Mouse (Mus musculus): Measurements from ENCODE around the gene Tm9sf4. TPM values are rescaled to one million over a fixed set of nuclear protein-coding genes. Genes with fewer than 3 reads are reported as not detected.
A peak's percentile ranks its signal among the peaks of the same experiment; 100 is the strongest.

Gene Tm9sf4
- total RNA-seq, 2 experiments from 2014 or later = 66.4 to 69.6 TPM

GRCm38 (mm10) chr2:153240701-153241235 lies 79.7 kb downstream of the Tm9sf4 start:
- peak in 1 of 2 experiments; percentile 45 for DNase-seq

DNA sequence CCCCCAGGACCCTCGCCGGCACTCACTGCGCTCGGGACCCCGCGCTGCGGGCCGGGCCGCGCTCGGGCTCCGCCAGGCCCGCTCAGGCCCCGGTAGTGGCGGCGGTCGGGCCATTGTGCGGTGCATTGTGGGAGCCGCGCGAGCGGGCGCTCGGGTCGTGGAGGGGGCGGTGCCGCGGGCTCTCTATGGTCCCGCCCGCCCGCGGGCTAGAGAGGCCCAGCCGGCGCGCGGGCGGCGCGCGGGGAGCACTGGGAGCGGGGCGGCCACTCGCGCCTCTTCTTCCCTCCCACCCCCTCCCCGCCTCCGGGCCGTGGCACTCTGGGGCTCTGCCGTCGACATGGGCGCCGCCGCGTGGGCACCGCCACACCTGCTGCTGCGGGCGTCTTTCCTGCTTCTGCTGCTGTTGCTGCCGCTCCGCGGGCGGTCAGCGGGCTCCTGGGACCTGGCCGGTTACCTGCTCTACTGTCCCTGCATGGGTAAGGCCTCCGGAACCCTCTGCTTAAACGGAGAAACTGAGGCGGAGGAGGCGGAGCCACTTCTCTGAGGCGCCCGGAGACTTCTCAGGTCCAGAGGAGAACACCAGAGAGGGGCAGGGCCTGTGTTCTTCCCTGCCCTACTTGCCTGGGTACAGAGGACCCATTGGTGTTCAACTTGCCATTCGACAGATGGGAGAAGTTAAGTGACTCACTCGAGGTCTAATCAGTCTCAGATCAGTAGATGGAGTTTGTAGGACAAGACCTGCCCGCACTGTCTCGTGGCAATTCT lies 80.3 kb downstream of the Tm9sf4 start, which contains the start of the genes Plagl2 and Pofut1:
Plagl2 (minus strand) TSS at position 177 of the 765 bp plus-strand sequence.
Pofut1 (plus strand) TSS at position 284 of the 765 bp plus-strand sequence.
- intact Hi-C loops (cut with DNase I) = loop anchor here (5.0 kb wide), 4 partner anchors 51 to 171 kb away; partner anchors contain the start of gene Kif3b

More at GRCm38 (mm10) chr2:153240701-153241235, 79.7 kb downstream of the Tm9sf4 start:
- intact Hi-C loops (cut with DNase I) = loop anchor here (5.0 kb wide), 4 partner anchors 52 to 172 kb away; partner anchors contain the start of gene Kif3b

DNA sequence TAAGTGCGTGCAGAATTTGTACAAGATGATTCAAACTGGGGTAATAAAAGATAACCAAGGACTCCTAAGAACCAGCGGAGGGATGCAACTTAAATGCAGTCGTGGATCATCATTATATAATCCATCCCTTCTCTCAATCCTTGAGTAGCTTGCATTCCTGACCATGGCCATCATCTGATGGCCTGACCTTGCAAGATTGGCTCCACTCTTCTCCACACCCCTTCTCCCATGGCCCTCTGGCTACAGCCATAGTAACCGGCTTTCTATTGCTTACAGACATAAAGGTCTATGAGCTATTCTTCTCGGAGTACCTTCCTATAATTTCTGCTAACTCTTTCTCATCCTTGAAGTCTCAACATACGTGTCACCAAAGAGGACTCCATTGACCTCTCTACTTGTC lies 81.1 kb downstream of the Tm9sf4 start:
- intact Hi-C loops (cut with DNase I) = loop anchor here (5.0 kb wide), 4 partner anchors 50 to 170 kb away; partner anchors contain the start of gene Kif3b
- DNase-seq = no peak

More for the DNA sequence above, 80.3 kb downstream of the Tm9sf4 start, which contains the start of the genes Plagl2 and Pofut1:
- peak; percentile 89 to 92 for DNase-seq

GRCm38 (mm10) chr2:153249751-153250150 lies 88.6 kb downstream of the Tm9sf4 start:
- intact Hi-C loops (cut with DNase I) = no loop called here
- no peak for DNase-seq

- intact Hi-C loops (cut with DNase I) = no loop called here
- DNase-seq = no peak
Measured at GRCm38 (mm10) chr2:153256604-153257003, 95.5 kb downstream of the Tm9sf4 start.

GRCm38 (mm10) chr2:153259030-153259863 lies 98.1 kb downstream of the Tm9sf4 start:
- no peak for DNase-seq
- intact Hi-C loops (cut with DNase I) = no loop called here

Other genes starting within 250 kb of the Tm9sf4 start
- under 1 TPM; 0.25 to 0.38 TPM for gene Mylk2, start 250.0 kb upstream of the Tm9sf4 start, total RNA-seq (2021)
- gene Foxs1, start 228.1 kb upstream of the Tm9sf4 start, total RNA-seq (2021) = 10 to 100 TPM in 1 of 2 experiments, 1 to 10 TPM in 1; 9.7 to 10.1 TPM
- gene Dusp15, start 209.6 kb upstream of the Tm9sf4 start, total RNA-seq (2021) = under 1 TPM; 0.15 to 0.65 TPM
- not detected for gene Ttll9, start 198.8 kb upstream of the Tm9sf4 start, total RNA-seq (2021)
- 10 to 100 TPM; 74.9 to 81.3 TPM for gene Pdrg1, start 145.9 kb upstream of the Tm9sf4 start, total RNA-seq (2021)
- not detected for gene Xkr7, start 129.5 kb upstream of the Tm9sf4 start, total RNA-seq (2021)
- 10 to 100 TPM; 26.9 to 29.1 TPM for gene Ccm2l, start 95.3 kb upstream of the Tm9sf4 start, total RNA-seq (2021)
- 1 to 10 TPM; 1.0 to 1.2 TPM for gene Hck, start 52.8 kb upstream of the Tm9sf4 start, total RNA-seq (2021)
- 1 to 10 TPM; 3.0 to 3.2 TPM for gene Tspyl3, start 64.1 kb downstream of the Tm9sf4 start, total RNA-seq (2021)
- 1 to 10 TPM; 5.7 to 7.8 TPM for gene Plagl2, start 80.1 kb downstream of the Tm9sf4 start, total RNA-seq (2021)
- gene Pofut1, start 80.2 kb downstream of the Tm9sf4 start, total RNA-seq (2021) = 10 to 100 TPM; 19.2 to 22.5 TPM
- 10 to 100 TPM; 11.3 to 12.9 TPM for gene Kif3b, start 130.1 kb downstream of the Tm9sf4 start, total RNA-seq (2021)
- gene Asxl1, start 184.5 kb downstream of the Tm9sf4 start, total RNA-seq (2021) = 10 to 100 TPM; 27.5 to 30.3 TPM